Mouse (Mus musculus): ENCODE results near the gene Usp19.

DNA sequence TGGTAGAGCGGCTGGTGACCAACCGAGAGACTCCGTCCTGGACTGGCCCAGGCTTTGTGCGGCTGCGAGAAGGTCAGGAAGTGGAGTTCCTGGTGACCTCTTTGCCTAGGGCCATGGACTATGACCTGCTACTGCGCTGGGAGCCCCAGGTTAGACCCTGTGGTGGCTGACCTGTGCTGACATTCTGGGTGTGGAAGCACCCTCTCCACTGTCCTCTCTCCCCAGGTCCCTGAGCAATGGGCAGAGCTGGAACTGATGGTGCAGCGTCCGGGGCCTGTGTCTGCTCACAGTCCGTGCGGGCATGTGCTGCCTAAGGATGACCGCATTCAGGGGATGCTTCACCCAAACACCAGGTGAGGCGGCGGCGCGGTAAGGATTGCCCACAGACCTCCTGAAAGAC lies 6.4 kb upstream of the Usp19 start:
- TF ChIP-seq POLR2A (IDR thresholded peaks at IDR 0.05; ENCODE audit: insufficient read length, low read depth) (no peak), MYOD1 (IDR thresholded peaks at IDR 0.05; ENCODE audit: control insufficient read depth in 1 of 3, insufficient read length in 2 of 3, low read depth in 2 of 3) (no peak), CEBPB (IDR thresholded peaks at IDR 0.05; ENCODE audit: insufficient read depth, poor library complexity, severe bottlenecking) (no peak), MAX (IDR thresholded peaks at IDR 0.05; ENCODE audit: low read depth) (no peak), SRF (IDR thresholded peaks at IDR 0.05; ENCODE audit: control insufficient read depth, insufficient read length, low read depth) (no peak), E2F4 (IDR thresholded peaks at IDR 0.05; ENCODE audit: insufficient read depth) (no peak), MYOG (IDR thresholded peaks at IDR 0.05; ENCODE audit: control insufficient read depth in 1 of 3, insufficient read depth in 1 of 3, insufficient read length in 2 of 3, low read depth in 2 of 3) (no peak), REST (IDR thresholded peaks at IDR 0.05; ENCODE audit: insufficient read depth, insufficient read length) (no peak), USF1 (IDR thresholded peaks at IDR 0.05; ENCODE audit: low read depth) (no peak), TCF12 (IDR thresholded peaks at IDR 0.05; ENCODE audit: insufficient read depth, poor library complexity, severe bottlenecking) (no peak)
